Mouse (Mus musculus) yolk sac, embryonic 10.5 days (tissue): ENCODE results near the gene Mtmr14.
A peak's percentile ranks its signal among the peaks of the same experiment; 100 is the strongest.

Experiments
- DNase-seq: peaks from one replicate; pipeline ENCODE4 v3.0.0-alpha.2; 2017; ENCODE audit warnings: low spot score

Gene Mtmr14

DNA sequence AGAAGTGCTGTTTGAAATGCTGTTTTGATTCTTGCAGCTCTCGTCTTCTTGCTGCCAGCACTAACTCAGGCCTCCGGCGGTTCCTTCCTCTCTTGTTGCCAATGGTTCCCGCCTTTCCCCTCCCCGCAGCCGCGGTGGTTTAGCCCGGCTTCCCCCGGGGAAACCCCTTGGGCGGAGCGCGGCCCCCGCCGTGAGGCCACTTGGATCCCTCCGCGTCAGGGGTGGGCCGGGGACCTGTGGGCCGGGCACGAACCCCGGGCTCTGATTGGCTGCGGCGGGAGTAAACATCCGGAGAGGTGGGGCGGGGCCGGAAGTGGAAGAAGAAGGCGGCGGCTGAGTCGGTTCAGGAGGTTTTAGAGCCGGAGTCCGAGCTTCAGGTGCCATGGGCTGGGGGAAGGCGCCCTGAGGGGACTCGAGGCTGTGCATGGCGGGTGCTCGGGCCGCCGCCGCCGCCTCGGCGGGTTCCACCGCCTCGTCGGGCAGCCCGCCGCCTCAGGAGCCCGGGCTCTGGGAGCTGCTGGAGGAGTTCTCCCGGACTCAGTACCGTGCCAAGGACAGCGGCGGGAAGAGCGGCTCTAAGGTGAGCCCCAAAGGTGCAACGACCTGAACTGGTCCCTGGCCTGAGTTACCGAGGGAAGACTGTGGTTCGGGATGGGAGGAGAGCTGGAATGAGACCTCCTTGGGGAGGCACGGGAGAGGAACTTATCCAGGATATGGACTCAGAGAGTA lies at the start of gene Mtmr14:
TSS of gene Mtmr14 (plus strand) at position 302 of the 729 bp plus-strand sequence.
- DNase-seq = peak; percentile 98

DNA sequence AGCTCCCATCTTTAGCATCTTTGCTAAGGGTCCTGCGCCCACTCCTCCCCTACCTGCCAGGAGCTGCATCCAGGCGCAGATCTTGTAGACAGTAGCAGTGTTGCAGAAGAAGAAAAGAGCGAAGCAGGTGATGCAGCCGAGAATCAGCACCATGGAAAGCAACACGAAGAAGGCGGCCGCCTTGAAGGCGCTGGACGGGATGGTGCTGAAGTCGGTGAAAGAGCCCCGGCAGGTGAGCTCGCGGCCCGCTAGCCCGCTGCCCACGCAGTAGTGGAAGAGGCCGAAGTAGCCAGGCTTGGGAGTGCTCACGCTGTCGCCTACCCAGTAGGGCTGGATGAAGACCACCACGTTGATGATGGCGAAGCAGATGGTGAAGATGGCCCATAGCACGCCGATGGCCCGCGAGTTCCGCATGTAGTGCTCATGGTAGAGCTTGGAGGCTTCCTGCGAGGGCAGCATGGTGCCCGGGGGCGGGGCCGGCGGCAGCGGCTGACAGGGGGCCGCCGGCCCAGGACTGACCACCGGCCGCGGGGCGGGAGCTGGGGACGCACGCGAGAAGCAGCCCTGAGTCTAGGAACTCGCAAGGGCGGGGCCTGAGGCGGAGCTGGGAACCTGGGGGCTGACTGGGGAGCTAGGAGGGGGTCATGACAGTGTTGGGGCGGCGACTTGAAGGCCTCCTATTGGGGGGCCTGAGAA lies 43.7 kb upstream of the Mtmr14 start:
- DNase-seq = peak; percentile 53

GRCm38 (mm10) chr6:113194517-113194840 lies 43.2 kb upstream of the Mtmr14 start:
- no peak for DNase-seq

- no peak for DNase-seq
Observed at GRCm38 (mm10) chr6:113194841-113195595, 42.6 kb upstream of the Mtmr14 start, which contains the start of gene Lhfpl4. Gene Lhfpl4, minus strand, starts transcription at chr6:113195384.

DNA sequence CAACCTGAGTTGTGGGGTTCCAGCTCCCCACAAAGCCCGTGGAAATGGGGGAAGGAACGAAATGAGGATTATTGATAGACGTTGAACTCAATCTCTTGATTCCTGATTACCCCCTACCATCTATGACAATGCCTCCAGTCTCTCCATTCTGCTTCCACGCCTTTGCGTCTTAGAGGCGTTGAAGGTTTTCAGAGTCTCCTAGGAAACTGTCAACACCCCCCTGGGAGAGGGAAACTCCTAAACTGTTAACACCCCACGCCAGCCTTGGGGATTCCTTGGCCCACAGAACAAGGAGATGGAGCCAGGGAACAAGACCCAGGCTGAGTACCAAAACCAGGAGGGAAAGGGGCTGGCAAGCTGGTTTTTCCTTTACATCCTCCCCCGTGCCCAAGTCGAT lies 42.0 kb upstream of the Mtmr14 start:
- DNase-seq = no peak

- DNase-seq = no peak
Observed at GRCm38 (mm10) chr6:113216280-113216679, 21.4 kb upstream of the Mtmr14 start.

- DNase-seq = no peak
Observed at GRCm38 (mm10) chr6:113225798-113226197, 11.8 kb upstream of the Mtmr14 start.

- DNase-seq = no peak
Observed at GRCm38 (mm10) chr6:113226705-113227104, 10.9 kb upstream of the Mtmr14 start.

DNA sequence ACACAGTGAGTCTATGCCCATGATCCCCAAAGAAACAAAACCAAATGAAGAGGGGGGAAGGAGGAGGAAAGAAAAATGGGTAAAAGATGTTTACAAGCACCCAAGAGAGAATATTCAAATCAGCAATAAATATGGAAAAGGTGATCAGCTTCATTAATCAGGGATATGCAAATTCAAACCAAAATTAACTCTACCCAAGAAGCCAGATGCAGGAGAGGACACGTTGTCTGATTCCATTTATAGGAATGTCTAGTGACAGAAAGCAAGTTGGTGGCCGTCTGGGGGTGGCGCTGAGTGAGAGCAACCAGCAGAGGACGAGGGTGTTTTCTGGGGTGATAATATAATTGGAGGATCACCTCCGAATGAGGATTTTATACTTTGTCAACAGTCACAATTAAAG lies 2.5 kb upstream of the Mtmr14 start:
- DNase-seq = no peak

GRCm38 (mm10) chr6:113238442-113238841 lies 799 bp downstream of the Mtmr14 start:
- DNase-seq = no peak

- DNase-seq = no peak
Observed at GRCm38 (mm10) chr6:113242753-113243152, 5.1 kb downstream of the Mtmr14 start.

DNA sequence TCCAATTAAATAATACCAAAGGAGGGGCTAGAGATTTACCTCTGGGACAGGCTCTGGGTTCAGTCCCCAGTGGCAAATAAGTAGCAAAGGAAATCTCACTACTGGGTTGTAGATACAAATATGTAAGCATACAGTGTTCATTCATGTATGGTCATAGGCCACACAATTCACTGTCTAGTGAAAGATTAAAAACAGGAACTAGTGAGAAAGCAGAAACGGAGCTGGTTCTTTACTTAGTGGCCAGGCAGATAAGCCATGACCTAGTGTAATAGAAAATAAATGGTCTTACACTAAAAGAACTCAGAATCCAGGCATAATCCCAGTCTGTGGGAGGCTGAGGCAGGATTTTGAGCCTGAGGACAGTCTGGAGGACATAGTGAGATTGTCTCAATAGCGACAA lies 7.9 kb downstream of the Mtmr14 start:
- DNase-seq = no peak

DNA sequence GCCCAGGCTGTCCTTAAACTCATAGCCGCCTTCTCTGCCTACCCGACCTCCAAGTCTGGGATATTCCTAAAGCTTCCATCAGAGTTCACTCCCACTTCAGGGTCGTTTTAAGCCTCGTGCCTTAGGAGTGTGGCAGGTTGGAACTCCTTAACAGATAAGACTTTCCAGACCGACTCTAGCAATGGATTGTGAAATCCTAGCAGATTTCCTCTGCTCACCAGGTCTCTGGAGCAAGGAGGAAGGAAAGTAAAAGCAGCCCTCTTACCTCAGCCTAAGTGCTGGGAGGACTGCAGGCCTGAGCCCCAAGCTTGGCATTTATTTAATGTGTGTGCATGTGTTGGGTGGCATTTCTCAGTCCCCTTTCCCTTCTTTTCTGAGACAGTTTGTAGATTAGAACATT lies 13.1 kb downstream of the Mtmr14 start:
- DNase-seq = no peak

- DNase-seq = no peak
Observed at GRCm38 (mm10) chr6:113251921-113252320, 14.3 kb downstream of the Mtmr14 start.

DNA sequence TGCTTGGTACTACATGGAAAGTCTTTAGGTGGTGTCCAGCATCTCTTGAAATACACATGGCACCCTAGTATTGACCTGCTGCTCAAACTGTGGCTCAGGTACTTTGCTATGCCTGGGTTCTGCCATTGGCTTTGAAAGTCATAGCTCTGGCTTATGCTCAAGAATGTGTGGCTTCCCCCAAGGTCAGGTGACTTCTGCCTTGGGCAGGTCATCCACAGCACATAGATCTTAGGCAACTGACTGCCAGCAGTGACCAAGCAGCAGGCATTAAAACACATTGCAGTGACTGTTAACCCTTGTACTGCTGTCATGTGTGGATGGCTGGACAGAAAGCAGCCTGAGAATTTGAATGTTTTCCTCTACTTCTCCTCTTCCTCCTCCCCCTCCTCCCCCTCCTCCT lies 17.3 kb downstream of the Mtmr14 start:
- no peak for DNase-seq

GRCm38 (mm10) chr6:113261174-113261858 lies 23.7 kb downstream of the Mtmr14 start:
- DNase-seq = no peak

GRCm38 (mm10) chr6:113263531-113263930 lies 25.9 kb downstream of the Mtmr14 start:
- no peak for DNase-seq

DNA sequence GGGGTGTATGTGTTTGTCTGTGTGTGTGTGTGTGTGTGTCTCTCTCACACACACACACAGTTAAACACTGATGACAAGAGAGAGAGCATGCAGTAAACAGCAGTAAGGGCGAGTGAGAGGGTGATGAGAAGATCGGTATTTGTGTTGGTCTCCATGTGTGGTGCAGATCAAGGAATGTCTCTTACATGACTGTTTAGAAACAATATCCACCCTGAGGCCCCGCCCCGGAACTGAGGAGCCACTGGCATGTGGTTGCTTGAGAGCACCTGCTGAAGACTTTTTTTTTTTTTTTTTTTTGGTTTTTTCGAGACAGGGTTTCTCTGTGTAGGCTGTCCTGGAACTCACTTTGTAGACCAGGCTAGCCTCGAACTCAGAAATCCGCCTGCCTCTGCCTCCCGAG lies 26.8 kb downstream of the Mtmr14 start:
- DNase-seq = no peak

- no peak for DNase-seq
Observed at GRCm38 (mm10) chr6:113266996-113267655, 29.5 kb downstream of the Mtmr14 start.

GRCm38 (mm10) chr6:113267988-113268387 lies 30.3 kb downstream of the Mtmr14 start:
- peak; percentile 35 for DNase-seq

- DNase-seq = no peak
Observed at GRCm38 (mm10) chr6:113272365-113272764, 34.7 kb downstream of the Mtmr14 start.

DNA sequence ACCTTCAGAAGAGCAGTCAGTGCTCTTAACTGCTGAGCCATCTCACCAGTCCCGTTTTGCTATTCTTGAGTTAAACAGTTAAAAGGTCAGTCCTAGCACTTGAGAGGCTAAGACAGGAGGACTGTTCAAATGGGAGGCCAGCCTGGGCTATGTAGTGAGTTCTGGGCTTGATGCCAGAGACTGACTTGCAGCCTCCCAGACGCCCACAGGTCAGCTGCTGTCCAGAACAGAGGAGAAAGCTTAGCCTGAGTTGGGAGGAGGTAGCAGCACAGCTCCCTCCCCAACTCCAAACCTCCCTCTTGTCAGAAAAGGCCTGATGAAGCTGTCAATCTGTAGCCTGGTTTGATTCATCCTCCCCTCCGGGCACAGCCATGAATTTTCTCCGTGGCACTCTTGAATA lies 39.2 kb downstream of the Mtmr14 start:
- DNase-seq = no peak
